Mouse (Mus musculus): Measurements from ENCODE around the gene Gpc6. TPM values are rescaled to one million over a fixed set of nuclear protein-coding genes. Genes with fewer than 3 reads are reported as not detected.

Gene Gpc6
- polyA plus RNA-seq, 1 experiment, result 61.9 TPM

DNA sequence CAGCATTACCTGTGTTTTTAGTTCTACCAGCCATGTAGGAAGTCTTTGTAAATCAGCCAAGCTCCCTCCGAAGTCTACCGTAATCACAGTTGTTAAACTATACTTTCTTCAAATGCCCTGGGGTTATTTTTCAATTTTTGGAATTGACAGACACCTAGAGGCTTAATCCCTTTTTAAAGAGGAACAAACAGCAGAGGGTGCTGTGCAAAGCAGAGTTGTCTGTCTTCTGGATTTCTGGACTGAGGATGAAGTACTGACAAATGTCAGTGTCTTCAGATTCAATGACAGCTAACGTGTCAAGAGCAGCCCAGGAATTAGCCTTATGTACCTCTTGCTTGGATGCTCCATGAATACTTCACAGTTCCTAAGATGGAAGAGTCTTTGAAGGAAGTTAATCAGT is 62.2 kb downstream of the Gpc6 start:
- TF ChIP-seq CTCF (IDR thresholded peaks at IDR 0.05; ENCODE audit: borderline replicate concordance, insufficient read depth, low read length) (no peak), POLR2A (IDR thresholded peaks at IDR 0.05; ENCODE audit: low read depth, low read length) (no peak)

DNA sequence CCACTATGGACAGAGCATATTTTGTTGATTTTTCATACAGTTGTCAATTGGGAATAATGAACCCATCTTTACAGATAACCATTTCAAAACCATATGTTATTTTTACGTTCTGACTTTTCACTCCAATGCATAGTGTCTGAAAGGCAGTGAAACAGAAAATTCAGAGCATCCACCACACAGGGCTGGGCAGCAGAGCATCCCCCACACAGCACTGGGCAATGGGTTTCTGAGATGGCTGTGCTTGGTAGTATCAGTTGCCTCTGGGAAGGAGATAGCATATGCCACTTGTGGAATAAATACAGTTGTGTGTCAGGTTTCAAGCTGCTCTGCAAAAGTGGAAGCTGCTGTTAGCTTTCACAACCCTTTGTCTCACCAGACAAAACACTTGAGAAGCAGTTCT is 75.3 kb downstream of the Gpc6 start:
- Histone ChIP-seq H3K27ac (ENCODE audit: insufficient read depth, low read length) (no peak overlapping the region), H3K4me3 (ENCODE audit: insufficient read depth, low read length) (no peak overlapping the region), H3K4me1 (ENCODE audit: control insufficient read depth, insufficient read depth, low read length) (peaks cover 5% of the 10 kb centered on the region; the same call in 1 of the 2 replicates)
- no peak for TF ChIP-seq POLR2A (IDR thresholded peaks at IDR 0.05; ENCODE audit: low read depth, low read length)
- no peak for TF ChIP-seq CTCF (IDR thresholded peaks at IDR 0.05; ENCODE audit: borderline replicate concordance, insufficient read depth, low read length)

More for the DNA sequence above, 62.2 kb downstream of the Gpc6 start:
- no peak overlapping the region for H3K27ac ChIP-seq (ENCODE audit: insufficient read depth, low read length)
- no peak overlapping the region for H3K4me3 ChIP-seq (ENCODE audit: insufficient read depth, low read length)
- H3K4me1 ChIP-seq (ENCODE audit: control insufficient read depth, insufficient read depth, low read length), result no peaks in the 10 kb centered on the region

DNA sequence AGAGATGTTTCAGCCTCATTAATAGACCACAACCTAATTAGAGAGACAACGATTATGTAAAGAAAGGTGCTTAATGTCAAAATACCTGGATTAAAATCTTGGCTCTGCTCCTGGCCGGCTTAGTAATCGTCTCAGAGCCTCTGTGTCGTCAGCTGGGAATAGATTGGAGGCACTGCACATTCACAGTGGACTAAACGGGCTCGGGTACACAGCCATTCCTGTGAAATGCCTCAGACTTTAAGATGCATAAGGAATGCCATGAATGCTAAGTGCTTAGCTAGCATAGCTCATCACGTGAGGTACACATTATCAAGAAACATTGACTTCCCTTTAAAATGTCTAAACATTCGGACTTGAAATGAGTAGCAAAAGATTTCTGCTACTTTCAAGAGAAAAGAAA is 77.2 kb downstream of the Gpc6 start:
- H3K4me1 ChIP-seq (ENCODE audit: control insufficient read depth, insufficient read depth, low read length), result peaks cover 5% of the 10 kb centered on the region; the same call in 1 of the 2 replicates
- TF ChIP-seq POLR2A (IDR thresholded peaks at IDR 0.05; ENCODE audit: low read depth, low read length) (no peak), CTCF (IDR thresholded peaks at IDR 0.05; ENCODE audit: borderline replicate concordance, insufficient read depth, low read length) (no peak)
- no peak overlapping the region for H3K4me3 ChIP-seq (ENCODE audit: insufficient read depth, low read length)
- no peak overlapping the region for H3K27ac ChIP-seq (ENCODE audit: insufficient read depth, low read length)

DNA sequence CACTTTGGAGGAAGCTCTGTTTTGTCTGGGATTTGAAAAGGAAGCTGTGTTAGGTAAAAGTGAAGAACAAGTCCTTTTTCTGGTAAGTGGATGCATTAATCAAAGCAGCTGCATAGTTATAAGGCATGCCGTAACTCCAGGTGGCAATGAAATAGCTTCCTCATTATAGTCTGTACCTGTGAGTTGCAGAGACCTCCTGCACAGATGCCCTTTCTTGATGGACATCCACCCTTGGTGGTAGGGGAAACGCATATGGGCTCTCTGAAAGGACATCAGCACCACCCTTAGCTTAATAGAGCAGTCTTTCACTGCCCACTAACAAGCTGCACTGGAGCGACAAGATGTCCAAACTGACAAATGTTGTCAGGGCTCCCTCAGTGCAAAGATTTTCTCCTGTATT is 83.7 kb downstream of the Gpc6 start:
- no peak overlapping the region for H3K27ac ChIP-seq (ENCODE audit: insufficient read depth, low read length)
- TF ChIP-seq CTCF (IDR thresholded peaks at IDR 0.05; ENCODE audit: borderline replicate concordance, insufficient read depth, low read length) (no peak), POLR2A (IDR thresholded peaks at IDR 0.05; ENCODE audit: low read depth, low read length) (no peak)
- no peaks in the 10 kb centered on the region for H3K4me1 ChIP-seq (ENCODE audit: control insufficient read depth, insufficient read depth, low read length)
- H3K4me3 ChIP-seq (ENCODE audit: insufficient read depth, low read length), result no peak overlapping the region

DNA sequence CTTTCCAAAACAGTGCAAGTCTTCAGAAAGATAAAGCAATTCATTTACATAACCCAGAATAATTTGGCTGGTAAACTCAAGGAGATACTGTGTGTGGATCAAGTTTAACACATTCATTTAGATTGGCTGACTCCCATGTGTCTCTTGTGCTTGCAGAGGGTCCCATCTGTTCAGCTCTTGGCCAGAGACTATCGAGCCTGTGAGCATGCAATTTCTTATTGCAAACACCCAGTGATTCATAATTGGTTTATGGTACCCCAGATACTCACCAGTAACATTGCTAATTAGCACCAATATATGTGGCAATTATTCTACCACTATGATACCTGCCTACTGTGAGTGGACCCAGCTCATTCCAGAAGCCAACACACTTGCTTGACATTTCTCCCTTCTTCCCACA is 87.9 kb downstream of the Gpc6 start:
- Histone ChIP-seq H3K4me3 (ENCODE audit: insufficient read depth, low read length) (no peak overlapping the region), H3K27ac (ENCODE audit: insufficient read depth, low read length) (no peak overlapping the region), H3K4me1 (ENCODE audit: control insufficient read depth, insufficient read depth, low read length) (no peaks in the 10 kb centered on the region)
- TF ChIP-seq CTCF (IDR thresholded peaks at IDR 0.05; ENCODE audit: borderline replicate concordance, insufficient read depth, low read length) (no peak), POLR2A (IDR thresholded peaks at IDR 0.05; ENCODE audit: low read depth, low read length) (no peak)

DNA sequence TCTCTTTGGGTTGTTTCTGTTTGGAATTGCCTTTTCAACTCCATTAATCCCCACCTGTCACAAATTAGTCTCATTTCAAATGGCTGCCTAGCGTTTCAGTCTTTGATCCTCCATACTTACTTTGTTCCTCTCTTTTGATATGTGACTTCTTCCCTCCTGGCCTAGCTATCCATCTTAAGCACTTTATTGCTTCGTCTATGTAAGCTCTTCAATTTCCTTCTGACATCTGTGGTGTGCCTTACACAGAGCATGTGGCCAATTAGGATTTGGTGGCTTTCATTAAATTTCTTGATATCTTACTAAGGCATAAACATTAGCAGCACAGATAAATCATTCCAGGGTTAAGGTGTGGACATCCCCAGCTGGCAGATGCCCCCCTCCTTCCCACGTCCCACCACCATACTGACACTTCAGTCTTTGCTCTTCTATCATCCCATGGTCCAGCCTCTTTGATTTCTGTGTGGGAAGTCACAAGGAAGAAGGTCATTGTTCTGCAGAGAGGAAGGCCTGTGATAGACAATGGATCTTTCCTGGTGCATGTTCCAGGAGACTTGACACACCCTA is 88.5 kb downstream of the Gpc6 start:
- H3K4me3 ChIP-seq (ENCODE audit: insufficient read depth, low read length), result no peak overlapping the region
- TF ChIP-seq POLR2A (IDR thresholded peaks at IDR 0.05; ENCODE audit: low read depth, low read length) (no peak), CTCF (IDR thresholded peaks at IDR 0.05; ENCODE audit: borderline replicate concordance, insufficient read depth, low read length) (no peak)
- H3K4me1 ChIP-seq (ENCODE audit: control insufficient read depth, insufficient read depth, low read length), result no peaks in the 10 kb centered on the region
- H3K27ac ChIP-seq (ENCODE audit: insufficient read depth, low read length), result no peak overlapping the region

DNA sequence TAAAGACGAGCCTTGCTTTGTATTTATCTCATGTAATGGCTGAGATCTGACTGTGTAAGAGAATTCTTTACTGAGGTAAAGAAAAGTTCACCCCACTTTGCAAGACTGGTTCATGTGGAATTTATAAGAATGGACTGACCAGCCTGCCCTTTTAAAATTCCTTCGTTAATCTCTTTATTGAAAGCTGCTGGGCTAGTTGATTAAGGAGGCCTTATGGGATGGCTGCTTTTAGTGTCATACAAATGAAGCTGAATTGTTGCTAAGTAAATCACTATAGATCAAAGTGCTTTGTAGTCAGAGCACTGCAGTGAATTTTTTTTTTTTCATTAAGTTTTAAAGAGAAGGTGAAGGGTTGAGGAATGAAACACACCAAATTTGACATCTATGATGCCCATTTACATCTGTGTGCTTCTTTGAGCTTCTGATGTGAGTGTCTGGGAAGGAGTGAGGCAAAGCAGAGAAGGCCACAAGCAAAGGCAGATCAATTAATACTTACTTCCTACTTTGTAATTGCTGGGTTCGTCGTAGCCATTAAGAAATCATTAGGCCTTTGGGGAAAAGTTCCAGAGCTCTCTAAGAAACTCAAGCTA is 90.3 kb downstream of the Gpc6 start:
- H3K4me3 ChIP-seq (ENCODE audit: insufficient read depth, low read length), result no peak overlapping the region
- no peaks in the 10 kb centered on the region for H3K4me1 ChIP-seq (ENCODE audit: control insufficient read depth, insufficient read depth, low read length)
- TF ChIP-seq CTCF (IDR thresholded peaks at IDR 0.05; ENCODE audit: borderline replicate concordance, insufficient read depth, low read length) (no peak), POLR2A (IDR thresholded peaks at IDR 0.05; ENCODE audit: low read depth, low read length) (no peak)
- no peak overlapping the region for H3K27ac ChIP-seq (ENCODE audit: insufficient read depth, low read length)

DNA sequence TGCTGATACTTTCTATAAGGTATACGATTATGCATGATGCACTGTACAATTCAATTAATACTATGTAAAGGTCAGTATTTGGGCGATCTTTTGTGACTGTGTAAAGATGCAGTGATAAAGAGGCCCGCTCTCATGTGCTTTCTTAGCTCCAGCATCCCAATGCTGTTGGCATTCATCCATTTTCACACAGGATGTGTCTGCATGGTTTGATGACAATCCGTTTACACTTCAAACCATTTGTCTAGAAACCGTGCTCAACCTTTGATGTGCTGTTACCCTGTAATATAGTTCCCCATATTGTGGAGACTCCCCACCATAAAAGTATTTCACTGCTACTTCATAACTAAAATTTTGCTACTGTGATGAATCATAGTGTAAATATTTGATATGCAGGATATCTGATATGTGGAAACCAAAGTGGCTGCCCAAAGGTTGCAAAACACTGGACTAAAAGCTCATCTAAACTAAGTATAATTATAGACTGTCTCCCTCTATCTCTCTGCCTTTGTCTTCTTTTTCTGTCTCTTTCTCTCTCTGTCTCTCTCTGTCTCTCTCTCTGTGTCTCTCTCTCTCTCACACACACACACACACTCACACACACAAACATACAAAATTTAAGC is 97.2 kb downstream of the Gpc6 start:
- no peak for TF ChIP-seq CTCF (IDR thresholded peaks at IDR 0.05; ENCODE audit: borderline replicate concordance, insufficient read depth, low read length)
- TF ChIP-seq POLR2A (IDR thresholded peaks at IDR 0.05; ENCODE audit: low read depth, low read length), result no peak
- Histone ChIP-seq H3K27ac (ENCODE audit: insufficient read depth, low read length) (peak overlapping the region; percentile 65), H3K4me1 (ENCODE audit: control insufficient read depth, insufficient read depth, low read length) (0 out of 2 replicates have a peak, but pooled peaks cover 2% of the 10 kb centered on the region), H3K4me3 (ENCODE audit: insufficient read depth, low read length) (no peak overlapping the region)

DNA sequence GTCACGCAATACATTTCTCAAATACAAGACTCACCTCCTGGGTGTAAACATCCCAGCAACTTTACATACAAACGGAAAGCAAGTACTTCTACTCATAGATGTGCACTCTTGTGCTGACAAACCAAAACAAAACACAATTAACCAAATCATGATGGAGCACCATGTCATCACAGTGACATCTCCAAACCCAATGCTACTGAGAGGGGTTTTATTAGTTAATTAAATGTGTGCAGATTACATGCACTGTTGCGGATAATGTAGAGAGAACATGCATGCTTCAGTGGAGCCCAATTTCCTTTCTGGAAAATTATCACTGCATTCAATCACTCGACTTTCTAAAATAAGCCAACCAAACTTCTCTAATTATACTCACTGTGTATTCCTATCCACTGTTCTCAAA is 109.0 kb downstream of the Gpc6 start:
- Histone ChIP-seq H3K27ac (ENCODE audit: insufficient read depth, low read length) (no peak overlapping the region), H3K4me3 (ENCODE audit: insufficient read depth, low read length) (no peak overlapping the region), H3K4me1 (ENCODE audit: control insufficient read depth, insufficient read depth, low read length) (no peaks in the 10 kb centered on the region)
- TF ChIP-seq CTCF (IDR thresholded peaks at IDR 0.05; ENCODE audit: borderline replicate concordance, insufficient read depth, low read length) (no peak), POLR2A (IDR thresholded peaks at IDR 0.05; ENCODE audit: low read depth, low read length) (no peak)

DNA sequence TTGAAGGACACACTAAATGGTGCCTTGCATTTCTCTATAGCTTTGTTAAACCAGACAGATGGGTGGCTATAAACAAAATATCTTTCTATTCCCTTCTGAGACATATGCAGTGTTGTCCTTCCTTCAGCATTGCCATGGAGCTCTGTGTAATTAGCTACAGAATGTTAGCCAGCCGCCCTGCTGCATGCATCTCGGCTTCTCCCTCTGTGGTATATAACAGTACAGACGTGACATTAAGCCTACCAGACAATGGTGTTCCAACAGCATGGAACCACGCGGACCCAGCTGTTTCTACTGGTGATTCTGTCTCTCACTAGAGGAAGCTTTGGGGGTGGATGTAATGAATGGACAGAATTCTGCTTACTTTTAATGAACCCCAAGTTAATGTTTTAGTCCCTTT is 115.9 kb downstream of the Gpc6 start:
- TF ChIP-seq POLR2A (IDR thresholded peaks at IDR 0.05; ENCODE audit: low read depth, low read length) (no peak), CTCF (IDR thresholded peaks at IDR 0.05; ENCODE audit: borderline replicate concordance, insufficient read depth, low read length) (no peak)
- Histone ChIP-seq H3K4me3 (ENCODE audit: insufficient read depth, low read length) (no peak overlapping the region), H3K4me1 (ENCODE audit: control insufficient read depth, insufficient read depth, low read length) (no peaks in the 10 kb centered on the region), H3K27ac (ENCODE audit: insufficient read depth, low read length) (no peak overlapping the region)
